Mouse (Mus musculus): ENCODE results near the gene Ptx4.

GRCm38 (mm10) chr17:25107786-25108185, 12.8 kb upstream of the Ptx4 start:
- TF ChIP-seq CTCF (IDR thresholded peaks at IDR 0.05; ENCODE audit: extremely low read depth, insufficient read depth, low read length) = no peak
- no peak for TF ChIP-seq POLR2A (IDR thresholded peaks at IDR 0.05; ENCODE audit: extremely low read depth, insufficient read depth, low read length)
